Mouse (Mus musculus) heart, embryonic 15.5 days (tissue): ENCODE measurements at regions not wholly inside any gene's neighbourhood (a gene's known extent, or its start where the extent isn't known, plus 50 kb on each side); places are given as distances from the start of the nearest gene placed in this dataset.

Source experiments
- ATAC-seq: fragments of 200-750 bp; cut with Nextera tagmentation; replicated peaks from 2 replicates; pipeline ENCODE4 v1.8.0; 2017; ENCODE audit warnings: low read depth, moderate TSS enrichment; ENCODE audit not compliant: insufficient number of reproducible peaks, insufficient read depth, low FRiP score
- H3K27ac ChIP-seq: fragments of 300-500 bp; sonication (generic); 2 replicates; pipeline ENCODE4 v1.5.1; 2015; ENCODE audit warnings: mild to moderate bottlenecking, inconsistent platforms
- H3K27me3 ChIP-seq: fragments of 300-500 bp; sonication (generic); 2 replicates; pipeline ENCODE4 v1.6.1; 2015; ENCODE audit warnings: inconsistent platforms
- H3K36me3 ChIP-seq: fragments of 300-500 bp; sonication (generic); 2 replicates; pipeline ENCODE4 v1.6.1; 2015; ENCODE audit warnings: mild to moderate bottlenecking, inconsistent platforms
- H3K4me1 ChIP-seq: fragments of 300-500 bp; sonication (generic); replicated peaks from 2 replicates; pipeline ENCODE4 v1.6.1; 2015; ENCODE audit warnings: inconsistent platforms
- H3K4me2 ChIP-seq: fragments of 300-500 bp; sonication (generic); 2 replicates; pipeline ENCODE4 v1.6.1; 2015; ENCODE audit warnings: inconsistent platforms, mild to moderate bottlenecking, moderate library complexity
- H3K4me3 ChIP-seq: fragments of 300-500 bp; sonication (generic); 2 replicates; pipeline ENCODE4 v1.5.1; 2015; ENCODE audit warnings: mild to moderate bottlenecking, inconsistent platforms
- H3K9ac ChIP-seq: fragments of 300-500 bp; sonication (generic); 2 replicates; pipeline ENCODE4 v1.6.1; 2015; ENCODE audit warnings: mild to moderate bottlenecking, inconsistent platforms
- H3K9me3 ChIP-seq: fragments of 300-500 bp; sonication (generic); replicated peaks from 2 replicates; pipeline ENCODE4 v1.6.1; 2016; ENCODE audit warnings: inconsistent platforms
- WGBS: fragments of 180-500 bp; shearing (Covaris S2); methylation state at CpG from one replicate; pipeline ENCODE4 v1.1.7; 2015; ENCODE audit warnings: mixed read lengths; 5-methylcytosine and 5-hydroxymethylcytosine counted together

DNA sequence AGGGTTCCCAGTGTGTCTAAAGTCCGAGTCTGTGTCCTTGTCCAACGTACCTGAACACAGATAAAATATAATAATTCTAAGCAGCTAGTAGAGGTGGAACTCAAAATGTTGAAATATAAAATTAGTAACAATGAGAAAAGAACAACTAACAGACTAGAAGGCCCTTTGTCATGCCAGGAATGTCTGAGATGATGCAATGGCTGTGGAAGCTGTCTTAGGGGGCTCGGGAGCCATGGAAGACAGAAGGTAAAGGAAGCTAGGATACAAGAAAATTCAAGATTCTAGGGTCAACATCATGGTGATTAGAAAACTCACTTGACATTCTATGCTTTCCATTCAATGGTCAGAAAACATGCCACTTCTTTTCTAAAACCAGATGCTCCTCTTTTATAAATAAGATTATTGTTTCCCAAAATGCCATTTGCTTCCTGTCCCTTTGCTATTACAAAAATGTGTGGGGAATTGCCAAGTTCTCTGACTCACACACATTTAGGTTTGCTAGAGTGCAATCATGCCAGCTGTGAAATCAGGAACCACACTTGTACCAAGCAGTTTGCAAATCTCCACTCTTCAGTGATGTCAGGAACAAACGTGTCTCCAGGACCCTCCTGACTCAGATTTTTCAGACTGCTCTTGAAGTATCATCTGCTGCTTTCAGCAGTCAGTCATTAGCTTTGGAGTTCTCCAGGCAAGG, 175.8 kb downstream of the Tm4sf1 start:
- H3K4me2 ChIP-seq, result no peak overlapping the region
- H3K4me1 ChIP-seq, result no peaks in the 10 kb centered on the region
- H3K27me3 ChIP-seq, result no peaks in the 10 kb centered on the region
- no peak overlapping the region for H3K4me3 ChIP-seq
- no peaks in the 10 kb centered on the region for H3K9me3 ChIP-seq
- H3K9ac ChIP-seq, result no peak overlapping the region
- 60% methylated on average over 4 of the region's 4 CpGs for WGBS
- no peak for ATAC-seq
- no peaks in the 10 kb centered on the region for H3K36me3 ChIP-seq
- no peak overlapping the region for H3K27ac ChIP-seq

DNA sequence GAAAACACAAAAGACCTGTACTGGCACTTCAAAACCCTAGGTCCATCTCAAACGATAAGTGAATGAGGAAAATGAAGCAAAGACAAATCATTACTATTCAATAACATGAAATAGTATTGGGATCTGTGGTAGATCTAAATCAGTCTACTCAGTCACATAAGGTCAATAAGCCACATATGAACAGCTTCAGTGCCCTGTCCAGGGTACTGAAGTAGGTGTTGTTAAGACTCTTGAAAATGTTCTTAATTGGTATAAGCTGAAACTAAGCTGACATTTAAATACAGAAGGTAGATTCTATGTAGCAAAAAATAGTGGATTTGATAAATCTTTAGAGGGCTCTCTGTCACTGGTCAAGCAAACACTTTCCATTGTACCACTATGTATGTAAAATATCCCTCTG, 183.8 kb downstream of the Tm4sf1 start:
- Histone ChIP-seq H3K4me2 (no peak overlapping the region), H3K4me3 (no peak overlapping the region), H3K27ac (no peak overlapping the region), H3K9me3 (no peaks in the 10 kb centered on the region), H3K27me3 (no peaks in the 10 kb centered on the region), H3K9ac (no peak overlapping the region), H3K4me1 (no peaks in the 10 kb centered on the region), H3K36me3 (no peaks in the 10 kb centered on the region)
- ATAC-seq, result no peak
- 87% methylated on average over 1 of the region's 1 CpGs for WGBS

DNA sequence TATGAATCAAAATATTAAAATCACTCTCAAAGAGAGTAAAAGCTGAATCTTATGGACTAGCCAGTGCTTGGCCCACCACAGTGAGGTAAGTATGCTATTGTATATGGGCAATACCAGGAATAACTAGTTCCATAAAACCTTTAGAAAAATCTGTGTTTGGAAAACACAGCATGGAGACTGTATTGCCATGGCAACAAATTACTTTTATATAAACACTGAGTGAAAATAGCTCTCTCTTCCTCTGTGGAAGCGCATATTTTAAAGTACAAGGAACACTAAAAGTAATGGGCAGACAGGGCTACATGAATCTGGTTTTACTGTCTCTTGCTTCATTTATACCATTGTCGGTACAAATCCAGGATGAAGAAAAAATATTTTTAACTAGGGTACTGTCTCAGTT, 199.5 kb downstream of the Tm4sf1 start:
- no peak overlapping the region for H3K4me3 ChIP-seq
- H3K36me3 ChIP-seq, result no peaks in the 10 kb centered on the region
- no peak overlapping the region for H3K4me2 ChIP-seq
- H3K4me1 ChIP-seq, result no peaks in the 10 kb centered on the region
- WGBS, result 81% methylated on average over 2 of the region's 2 CpGs
- no peak overlapping the region for H3K27ac ChIP-seq
- no peak overlapping the region for H3K9ac ChIP-seq
- H3K9me3 ChIP-seq, result no peaks in the 10 kb centered on the region
- no peak for ATAC-seq
- H3K27me3 ChIP-seq, result no peaks in the 10 kb centered on the region

DNA sequence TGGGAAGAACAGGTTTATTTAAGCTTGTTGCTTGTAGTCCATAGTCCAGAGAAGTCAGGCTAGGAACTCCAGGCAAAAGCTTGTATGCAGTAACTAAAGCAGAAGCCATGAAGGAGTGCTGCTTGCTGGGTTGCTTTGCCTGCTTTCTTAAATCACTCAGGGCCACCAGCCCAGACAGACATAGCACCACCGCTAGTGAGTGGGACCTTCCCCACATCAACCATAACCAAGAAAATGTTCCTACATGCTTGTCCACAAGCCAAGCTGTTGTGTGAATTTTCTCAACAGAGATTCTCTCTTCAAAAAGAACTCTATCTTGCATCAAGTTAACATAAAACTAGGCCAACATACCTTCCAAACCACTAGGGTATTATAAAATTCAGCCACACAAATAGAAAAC, 201.3 kb downstream of the Tm4sf1 start:
- no peaks in the 10 kb centered on the region for H3K4me1 ChIP-seq
- H3K9me3 ChIP-seq, result no peaks in the 10 kb centered on the region
- ATAC-seq, result no peak
- H3K36me3 ChIP-seq, result no peaks in the 10 kb centered on the region
- H3K27me3 ChIP-seq, result no peaks in the 10 kb centered on the region
- H3K27ac ChIP-seq, result no peak overlapping the region
- H3K4me2 ChIP-seq, result no peak overlapping the region
- no peak overlapping the region for H3K4me3 ChIP-seq
- 87% methylated on average over 1 of the region's 1 CpGs for WGBS
- no peak overlapping the region for H3K9ac ChIP-seq

GRCm38 (mm10) chr3:57094936-57095335, 206.9 kb downstream of the Tm4sf1 start:
- H3K4me2 ChIP-seq, result no peak overlapping the region
- no peak overlapping the region for H3K4me3 ChIP-seq
- H3K36me3 ChIP-seq, result no peaks in the 10 kb centered on the region
- no peak overlapping the region for H3K9ac ChIP-seq
- no peak overlapping the region for H3K27ac ChIP-seq
- WGBS, result 51% methylated on average over 3 of the region's 3 CpGs
- no peak for ATAC-seq
- no peaks in the 10 kb centered on the region for H3K4me1 ChIP-seq
- H3K9me3 ChIP-seq, result no peaks in the 10 kb centered on the region
- H3K27me3 ChIP-seq, result no peaks in the 10 kb centered on the region

DNA sequence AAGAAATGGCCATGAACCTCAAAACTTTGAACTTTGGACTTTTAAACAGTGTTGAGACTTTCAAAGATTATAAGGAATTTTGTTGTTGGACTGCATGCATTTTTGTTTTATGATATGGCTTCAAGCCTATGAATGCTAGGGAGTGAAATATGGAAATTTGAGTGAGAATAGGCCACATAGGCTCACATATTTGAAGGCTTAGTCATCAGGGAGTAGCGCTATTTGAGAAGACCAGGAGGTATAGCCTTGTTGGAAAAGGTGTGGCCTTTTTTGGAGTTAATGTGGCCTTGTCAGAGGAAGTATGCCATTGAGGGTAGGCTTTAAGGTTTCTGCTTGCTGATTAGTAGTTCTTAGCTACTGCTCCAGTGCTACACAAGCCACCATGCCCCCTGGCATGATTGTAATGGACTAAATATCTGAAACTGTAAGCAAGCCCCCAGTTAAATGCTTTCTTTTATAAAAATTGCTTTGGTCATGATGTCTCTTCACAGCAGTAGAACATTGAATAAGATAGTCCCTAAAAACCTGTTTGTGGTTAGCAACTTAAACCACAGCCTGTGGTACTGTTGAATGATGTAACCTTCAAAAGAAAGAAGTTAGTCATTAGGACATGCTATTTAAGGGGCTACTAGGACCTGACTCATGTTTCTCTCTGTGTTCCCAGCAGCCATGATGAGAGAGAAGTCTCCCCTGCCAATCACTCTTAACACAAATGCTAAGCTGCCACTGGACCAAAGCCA, 208.4 kb downstream of the Tm4sf1 start:
- Histone ChIP-seq H3K27me3 (no peaks in the 10 kb centered on the region), H3K4me1 (no peaks in the 10 kb centered on the region), H3K9ac (no peak overlapping the region), H3K4me3 (no peak overlapping the region), H3K9me3 (no peaks in the 10 kb centered on the region), H3K4me2 (no peak overlapping the region), H3K36me3 (no peaks in the 10 kb centered on the region), H3K27ac (no peak overlapping the region)
- ATAC-seq, result no peak
- 61% methylated on average over 1 of the region's 1 CpGs for WGBS

DNA sequence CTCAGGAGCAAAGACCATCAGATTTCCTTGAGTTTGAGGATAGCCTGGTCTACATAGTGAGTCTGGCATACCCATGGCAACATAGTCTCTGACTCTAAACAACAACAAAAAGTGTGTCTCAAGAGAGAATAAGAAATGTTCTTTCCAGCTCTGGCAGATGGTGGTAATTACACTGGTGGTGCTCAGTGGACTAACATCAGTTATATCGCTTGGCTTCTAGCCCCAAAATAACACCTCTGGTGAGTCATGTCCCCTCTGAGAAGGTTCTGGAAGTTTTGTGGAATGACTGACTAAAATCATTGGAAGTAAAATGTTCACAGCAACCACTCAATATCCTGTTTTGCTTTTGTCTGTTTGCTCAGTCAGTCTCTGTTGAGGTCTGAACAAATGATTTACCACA, 227.3 kb downstream of the Tm4sf1 start:
- no peak for ATAC-seq
- Histone ChIP-seq H3K4me1 (no peaks in the 10 kb centered on the region), H3K9ac (no peak overlapping the region), H3K27ac (no peak overlapping the region), H3K27me3 (no peaks in the 10 kb centered on the region), H3K9me3 (no peaks in the 10 kb centered on the region), H3K4me2 (no peak overlapping the region), H3K36me3 (no peaks in the 10 kb centered on the region), H3K4me3 (no peak overlapping the region)
- 77% methylated on average over 1 of the region's 1 CpGs for WGBS

DNA sequence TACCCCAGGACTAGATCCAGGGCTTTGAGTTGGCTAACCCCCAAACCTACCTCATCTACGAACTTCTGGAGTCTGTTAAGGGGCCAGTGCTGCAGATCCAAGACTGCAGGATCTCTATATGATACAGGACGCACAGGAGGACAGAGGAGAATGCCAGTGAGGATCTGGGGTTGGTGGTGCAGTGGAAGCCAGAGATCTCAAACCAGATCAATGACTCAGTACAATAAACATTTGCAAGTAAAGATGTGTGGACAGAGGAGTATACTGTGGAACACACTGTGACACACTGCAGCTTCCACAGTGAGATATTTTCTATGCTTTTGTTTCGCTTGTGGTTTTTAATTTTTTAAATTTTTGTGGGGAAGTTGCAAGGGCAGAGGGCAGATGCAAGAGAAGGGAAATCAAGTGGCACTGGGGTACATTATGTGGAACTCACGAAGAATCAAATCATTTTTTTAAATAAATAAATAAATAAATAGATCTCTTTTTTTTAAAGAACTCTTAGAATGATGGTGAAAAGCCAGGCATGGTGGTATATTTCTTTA, 227.8 kb downstream of the Tm4sf1 start:
- no peak overlapping the region for H3K27ac ChIP-seq
- no peaks in the 10 kb centered on the region for H3K9me3 ChIP-seq
- H3K4me3 ChIP-seq, result no peak overlapping the region
- WGBS, result 75% methylated on average over 4 of the region's 4 CpGs
- H3K9ac ChIP-seq, result no peak overlapping the region
- no peaks in the 10 kb centered on the region for H3K4me1 ChIP-seq
- ATAC-seq, result no peak
- H3K4me2 ChIP-seq, result no peak overlapping the region
- H3K36me3 ChIP-seq, result no peaks in the 10 kb centered on the region
- no peaks in the 10 kb centered on the region for H3K27me3 ChIP-seq

- ATAC-seq, result no peak
- H3K9me3 ChIP-seq, result no peaks in the 10 kb centered on the region
- H3K4me1 ChIP-seq, result no peaks in the 10 kb centered on the region
- H3K36me3 ChIP-seq, result no peaks in the 10 kb centered on the region
- H3K4me2 ChIP-seq, result no peak overlapping the region
- H3K27ac ChIP-seq, result no peak overlapping the region
- H3K4me3 ChIP-seq, result no peak overlapping the region
- H3K27me3 ChIP-seq, result no peaks in the 10 kb centered on the region
- no peak overlapping the region for H3K9ac ChIP-seq
Observed at GRCm38 (mm10) chr3:57033021-57033420, 268.8 kb downstream of the Tm4sf1 start.

DNA sequence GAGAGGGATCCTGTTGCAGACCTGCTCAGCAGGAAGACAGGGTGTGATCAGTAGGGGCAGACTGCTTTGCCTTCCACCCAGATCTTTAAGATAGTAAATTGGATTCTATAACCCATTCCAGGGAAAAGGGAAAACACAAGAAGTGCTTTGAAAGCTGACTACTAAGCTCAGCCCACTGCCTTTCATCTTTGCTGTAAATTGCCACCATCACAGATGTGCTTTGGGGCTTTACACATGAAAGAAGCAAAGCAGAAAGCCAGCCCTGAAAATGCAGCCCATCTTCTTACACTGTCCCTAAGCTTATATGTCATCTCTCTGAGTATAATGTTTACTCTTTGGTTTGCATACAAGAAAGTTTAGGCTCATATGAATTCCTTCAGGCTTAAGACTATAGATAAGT, 283.6 kb downstream of the Tm4sf1 start:
- no peak for ATAC-seq
- Histone ChIP-seq H3K27ac (no peak overlapping the region), H3K9me3 (no peaks in the 10 kb centered on the region), H3K4me3 (no peak overlapping the region), H3K36me3 (no peaks in the 10 kb centered on the region), H3K4me2 (no peak overlapping the region), H3K27me3 (no peaks in the 10 kb centered on the region), H3K9ac (no peak overlapping the region), H3K4me1 (no peaks in the 10 kb centered on the region)

- Histone ChIP-seq H3K9me3 (no peaks in the 10 kb centered on the region), H3K36me3 (no peaks in the 10 kb centered on the region), H3K4me1 (no peaks in the 10 kb centered on the region), H3K9ac (no peak overlapping the region), H3K27ac (no peak overlapping the region), H3K4me2 (no peak overlapping the region), H3K4me3 (no peak overlapping the region), H3K27me3 (no peaks in the 10 kb centered on the region)
- 71% methylated on average over 2 of the region's 2 CpGs for WGBS
- no peak for ATAC-seq
Observed at GRCm38 (mm10) chr3:56981305-56981660, 320.5 kb downstream of the Tm4sf1 start.
